Mouse (Mus musculus): ENCODE measurements around the gene Slc25a29.

- TF ChIP-seq GATA1 (IDR thresholded peaks at IDR 0.05; ENCODE audit: low read length) (no peak), TAL1 (IDR thresholded peaks at IDR 0.05; ENCODE audit: low read length) (no peak)
Observed at GRCm38 (mm10) chr12:108808465-108808864, 27.2 kb downstream of the Slc25a29 start.
